Mouse (Mus musculus) spleen, postnatal 10 days (tissue): ENCODE results near the gene Scgb1a1.
"Not testable (repeated sequence)": the region's sequence is repeated elsewhere in the genome, so short reads cannot be mapped to it uniquely, and the experiment has no call there.

Experiments used
- DNase-seq, 2 experiments: peaks; one replicate each; pipeline ENCODE4 v3.0.0; 2021 to 2022; ENCODE audit warnings: low spot score in 2 of 2

Gene Scgb1a1

DNA sequence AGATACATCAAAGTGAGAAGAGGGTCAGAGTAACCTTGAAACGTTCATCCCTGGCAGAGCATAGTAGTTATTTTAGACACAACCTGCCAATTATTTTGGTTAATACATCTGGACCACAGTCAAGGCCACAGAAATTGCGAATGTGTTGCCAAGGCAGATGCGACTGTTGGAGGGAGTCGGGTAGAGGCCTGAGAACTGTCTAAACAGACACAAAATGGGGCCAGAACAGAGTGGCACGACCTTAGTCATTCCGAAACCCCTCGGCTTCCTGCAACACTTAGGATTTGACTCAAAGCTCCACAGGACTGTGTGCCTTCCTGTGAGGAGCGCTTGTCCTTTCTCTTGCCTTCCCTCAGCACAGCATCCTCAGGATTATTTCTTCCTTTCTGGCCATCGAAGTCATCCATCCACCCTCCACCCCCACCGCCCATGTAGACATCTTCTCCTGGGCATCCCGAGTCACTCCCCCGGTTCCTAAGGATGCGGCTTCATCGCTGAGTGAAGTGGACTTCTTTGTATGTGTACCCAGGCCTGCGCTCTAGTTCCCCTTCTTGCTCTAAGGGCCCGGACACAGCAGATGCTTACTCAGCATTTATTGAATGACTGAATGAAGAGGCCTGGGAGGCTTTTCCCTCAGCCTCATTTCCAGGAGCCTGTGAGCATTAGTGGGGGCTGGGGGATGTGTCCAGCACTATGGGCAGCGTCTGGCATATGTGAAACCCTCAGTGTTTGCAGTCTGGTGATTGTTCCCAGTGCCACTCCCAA, 12.7 kb upstream of the Scgb1a1 start:
- no peak for DNase-seq

DNA sequence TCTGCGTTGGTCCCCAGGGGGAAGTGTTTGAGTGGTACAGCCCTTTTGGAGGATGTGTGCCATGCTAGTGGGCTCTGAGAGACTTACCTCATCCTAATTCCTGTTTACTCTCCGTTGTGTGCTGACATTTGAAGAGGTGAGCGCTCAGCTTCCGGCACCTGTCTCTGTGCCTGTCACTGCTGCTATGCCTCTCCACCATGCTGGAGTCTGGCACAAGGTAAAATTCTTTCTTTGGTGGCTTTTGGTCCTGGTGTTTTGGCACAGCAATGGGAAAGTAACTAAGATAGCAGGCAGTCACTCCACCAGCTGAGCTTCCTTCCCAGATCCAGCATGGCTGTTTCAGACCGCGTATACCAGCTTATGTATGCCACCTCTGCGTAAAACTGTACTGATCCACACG, 12.0 kb upstream of the Scgb1a1 start:
- no peak for DNase-seq

DNA sequence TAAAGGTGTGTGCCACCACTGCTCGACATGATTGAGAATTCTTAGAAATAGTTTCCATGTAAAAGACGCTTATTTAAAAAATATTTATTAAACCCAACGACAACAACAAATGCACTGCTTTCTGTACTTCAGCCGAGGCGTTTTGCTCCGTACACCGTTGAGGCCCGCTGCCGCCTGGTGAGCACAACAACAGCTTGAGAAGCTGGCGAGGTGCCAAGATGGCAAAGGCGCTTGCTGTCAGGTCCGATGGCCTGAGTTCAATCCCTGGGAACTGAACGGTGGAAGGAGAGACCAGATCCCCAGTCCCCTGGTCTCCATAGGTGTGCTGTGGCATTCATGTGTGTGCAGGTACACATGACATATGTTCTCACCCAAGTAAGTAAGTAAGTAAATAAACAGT, 9.7 kb upstream of the Scgb1a1 start:
- no peak for DNase-seq

DNA sequence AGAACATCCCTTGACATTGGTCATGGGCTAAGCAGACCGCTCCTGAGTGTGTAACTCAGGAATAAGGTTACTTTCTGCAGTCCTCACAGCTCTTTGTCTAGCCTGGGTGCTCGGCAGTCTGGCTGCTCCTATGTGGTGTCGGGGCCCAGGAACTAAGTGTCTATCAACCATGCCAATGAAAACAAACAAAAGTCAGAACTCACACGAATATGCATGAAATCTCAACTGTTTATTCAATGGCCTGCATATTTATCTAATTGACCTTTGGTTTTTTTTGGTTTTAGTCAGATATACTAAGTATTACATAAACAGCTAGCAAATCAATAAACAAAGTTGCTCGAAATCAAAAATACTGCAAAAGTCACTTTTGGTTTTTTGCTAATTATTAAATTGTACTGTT, 7.4 kb upstream of the Scgb1a1 start:
- no peak for DNase-seq

DNA sequence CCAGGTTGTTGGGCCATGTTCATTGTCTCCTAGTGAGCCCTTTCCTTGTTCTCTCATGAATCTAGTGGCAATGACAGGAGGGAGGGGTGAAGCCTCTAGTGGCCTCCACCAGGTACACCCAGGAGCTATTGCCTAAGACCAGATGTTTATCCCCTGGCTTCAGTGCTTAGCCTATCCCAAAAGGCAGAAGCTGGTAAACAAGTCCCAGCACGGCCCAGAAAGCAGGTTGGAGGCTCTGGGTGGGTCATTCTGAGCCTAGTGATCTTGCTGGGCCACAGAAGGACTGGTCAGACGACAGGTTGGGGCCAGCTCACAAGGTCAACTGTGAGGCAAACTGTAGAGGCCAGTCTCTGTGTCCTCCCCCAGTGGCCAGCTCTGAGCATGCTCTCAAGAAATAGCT, 3.0 kb upstream of the Scgb1a1 start:
- no peak for DNase-seq

DNA sequence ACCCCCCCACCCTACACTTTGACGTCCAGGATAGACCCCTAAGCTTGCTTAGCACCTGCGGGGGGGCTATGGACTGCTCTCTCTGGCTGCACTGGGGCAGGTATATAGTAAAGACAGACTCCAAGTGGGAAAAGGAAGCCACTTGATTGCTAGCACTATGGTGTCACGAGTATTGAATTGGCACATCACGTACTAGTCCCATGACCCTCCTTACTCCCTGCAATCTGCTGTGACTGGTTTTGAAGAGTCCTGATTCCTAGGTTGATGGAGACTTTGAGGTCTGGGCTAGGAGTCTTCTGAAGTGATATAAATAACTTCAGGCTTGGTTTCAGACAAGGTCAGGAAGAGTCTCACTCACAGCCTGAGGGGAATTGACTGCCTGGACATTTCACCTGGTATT, 2.4 kb upstream of the Scgb1a1 start:
- no peak for DNase-seq

DNA sequence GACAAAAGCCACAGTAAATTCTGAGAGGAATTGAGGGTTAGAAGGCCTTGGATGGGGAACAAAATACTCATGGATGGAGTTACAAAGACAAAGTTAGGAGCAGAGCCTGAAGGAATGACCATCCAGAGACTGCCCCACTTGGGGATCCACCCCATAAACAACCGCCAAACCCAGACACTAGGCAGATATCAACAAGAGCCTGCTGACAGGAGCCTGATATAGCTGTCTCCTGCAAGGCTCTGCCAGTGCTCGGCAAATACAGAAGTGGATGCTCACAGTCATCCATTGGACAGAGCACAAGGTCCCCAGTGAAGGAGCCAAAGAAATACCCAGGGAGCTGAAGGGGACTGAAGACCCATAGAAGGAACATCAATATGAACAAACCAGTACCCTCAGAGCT, 3.9 kb downstream of the Scgb1a1 start:
- not testable (repeated sequence) for DNase-seq

DNA sequence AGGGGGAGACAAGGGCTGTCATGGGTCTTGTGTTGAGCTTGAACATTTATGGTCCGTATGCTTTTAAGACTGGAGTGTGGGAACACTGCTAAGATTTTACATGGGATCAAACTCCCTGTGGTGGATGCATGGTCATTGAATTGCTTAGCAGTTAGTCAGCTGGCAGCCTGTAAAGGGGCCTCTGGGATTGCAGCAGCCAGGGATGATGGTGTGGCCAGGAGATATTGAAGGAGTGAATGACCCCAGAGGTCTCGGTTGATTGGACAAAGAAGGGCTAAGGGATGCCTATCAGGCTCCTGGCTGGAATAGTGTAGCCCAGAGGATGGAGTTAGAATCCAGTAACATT, 4.8 kb downstream of the Scgb1a1 start:
- no peak for DNase-seq

DNA sequence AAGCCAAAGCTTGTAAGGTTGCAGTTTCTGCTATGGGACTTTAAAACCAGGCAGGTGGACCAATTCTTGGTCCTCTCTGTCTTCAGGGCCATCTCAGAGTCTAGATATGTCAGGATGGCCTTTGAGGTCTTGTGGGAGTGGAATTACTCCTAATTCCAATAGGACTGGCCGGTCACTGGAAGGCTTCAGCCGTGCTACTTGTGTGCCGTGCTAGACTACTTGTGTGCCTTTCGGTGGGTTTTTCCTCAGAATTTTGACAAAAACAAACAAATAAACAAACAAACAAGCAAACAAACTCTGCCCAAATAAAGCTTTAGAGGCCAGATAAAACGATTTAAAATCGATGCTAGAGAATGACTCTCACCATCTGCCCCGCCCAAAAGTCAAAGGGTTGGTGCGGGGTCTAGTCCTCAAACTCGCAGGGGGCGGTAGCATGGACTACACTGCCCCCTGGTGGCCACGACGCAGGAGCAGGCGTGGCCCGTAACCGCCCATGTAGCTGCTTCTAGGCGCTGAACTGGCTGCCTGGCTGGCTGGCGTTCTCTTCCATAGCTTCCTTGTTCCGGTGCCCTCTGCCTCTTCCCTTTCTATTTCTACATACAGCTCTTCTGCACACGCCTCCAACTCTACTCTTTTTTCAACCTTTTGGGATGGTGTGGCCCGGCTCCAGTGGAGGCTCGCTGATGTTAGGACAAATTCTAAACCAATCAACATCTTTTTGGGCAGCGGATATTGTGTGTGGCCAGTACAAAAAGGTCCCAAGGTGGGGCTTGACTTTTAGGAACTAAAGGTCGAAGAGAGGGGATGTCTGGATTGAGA, 5.4 kb downstream of the Scgb1a1 start:
- DNase-seq: peak; percentile 60 to 87

DNA sequence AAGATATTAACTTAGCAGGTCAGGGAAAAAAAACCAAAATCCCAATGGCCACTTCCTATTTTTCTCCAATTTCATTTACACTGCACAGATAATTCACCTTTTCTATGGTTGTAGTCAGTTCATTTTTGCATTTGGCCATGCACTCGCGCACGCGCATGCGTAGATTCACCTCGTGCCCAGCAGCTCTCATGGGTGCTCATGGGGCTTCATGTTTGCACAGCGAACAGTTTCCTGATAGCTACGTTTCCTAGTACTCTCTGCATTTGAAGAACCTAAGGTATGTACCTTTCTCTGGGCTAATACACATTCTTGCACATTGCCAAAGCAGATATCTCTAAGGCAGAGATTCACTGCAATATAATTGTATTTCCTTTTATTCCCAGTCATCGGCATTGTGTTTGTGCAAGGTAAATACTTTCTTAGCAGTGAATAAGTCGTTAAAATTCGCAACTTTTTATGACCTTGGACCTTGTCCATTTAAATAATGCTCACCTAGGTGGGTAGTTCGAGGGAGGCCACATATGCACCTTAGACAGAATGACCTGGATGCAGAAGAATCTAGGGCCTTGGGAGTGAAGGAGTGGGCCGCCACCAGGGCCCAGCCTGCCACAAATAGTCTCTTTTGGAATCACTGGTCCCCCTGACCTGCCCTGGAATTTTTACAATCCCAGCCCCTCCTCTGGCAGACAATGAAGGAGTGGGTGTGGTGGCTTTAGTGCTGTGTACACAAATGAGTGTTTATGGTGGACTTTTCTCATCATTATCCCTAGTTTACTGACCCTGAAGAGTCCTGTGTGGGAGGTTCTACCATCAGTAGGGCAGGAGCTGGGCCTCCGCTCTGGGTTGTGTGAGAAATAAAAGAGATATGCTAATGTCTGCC, 6.2 kb downstream of the Scgb1a1 start:
- DNase-seq: no peak

DNA sequence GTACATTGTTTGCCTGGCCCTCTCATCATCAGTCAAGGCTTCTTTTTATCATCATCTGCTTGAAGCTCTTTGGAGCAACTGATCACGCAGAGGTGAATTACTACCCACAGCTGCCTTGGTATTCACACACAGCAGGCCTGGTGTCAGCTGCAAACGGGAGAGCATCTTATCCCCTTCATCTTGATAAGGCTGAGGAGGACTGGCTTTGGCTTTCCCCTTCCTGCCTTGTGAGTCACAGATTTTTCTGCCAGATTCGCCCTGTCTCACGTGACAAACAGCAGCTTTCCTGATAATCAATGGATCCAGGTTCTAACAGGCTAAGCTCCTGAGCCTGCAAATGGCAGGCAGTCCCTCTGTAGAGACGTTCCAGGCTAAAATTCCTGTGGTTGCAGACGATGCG, 7.8 kb downstream of the Scgb1a1 start:
- no peak for DNase-seq

DNA sequence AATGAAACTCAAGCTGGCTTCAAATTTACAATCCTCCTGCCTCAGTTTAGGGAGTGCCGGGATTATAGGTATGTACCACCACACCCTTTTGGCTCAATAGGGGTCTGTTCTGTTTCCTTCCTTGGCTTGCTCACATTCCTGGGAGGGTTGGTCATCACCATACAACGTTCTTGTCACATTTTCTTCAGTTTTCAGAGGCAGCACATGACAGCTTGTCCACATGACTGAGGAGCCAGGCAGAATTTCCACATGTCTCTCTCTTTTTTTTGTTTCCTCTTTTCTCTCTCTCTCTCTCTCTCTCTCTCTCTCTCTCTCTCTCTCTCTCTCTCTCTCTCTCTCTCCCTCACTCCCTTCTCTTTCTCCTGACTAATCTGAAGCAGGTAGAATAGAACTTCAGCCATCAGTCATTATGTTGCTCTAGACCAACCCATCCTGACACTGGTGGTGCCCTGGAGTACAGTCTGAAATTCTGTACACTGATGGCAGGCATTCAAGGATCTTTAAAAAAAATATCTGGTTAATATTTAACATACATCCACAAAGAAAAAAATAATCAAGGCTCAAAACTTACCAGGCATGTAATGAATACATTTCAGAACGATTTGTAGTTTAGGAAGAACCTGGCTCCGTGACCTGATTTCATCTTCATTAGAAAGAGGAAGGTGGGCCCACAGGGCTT, 10.6 kb downstream of the Scgb1a1 start:
- no peak for DNase-seq

DNA sequence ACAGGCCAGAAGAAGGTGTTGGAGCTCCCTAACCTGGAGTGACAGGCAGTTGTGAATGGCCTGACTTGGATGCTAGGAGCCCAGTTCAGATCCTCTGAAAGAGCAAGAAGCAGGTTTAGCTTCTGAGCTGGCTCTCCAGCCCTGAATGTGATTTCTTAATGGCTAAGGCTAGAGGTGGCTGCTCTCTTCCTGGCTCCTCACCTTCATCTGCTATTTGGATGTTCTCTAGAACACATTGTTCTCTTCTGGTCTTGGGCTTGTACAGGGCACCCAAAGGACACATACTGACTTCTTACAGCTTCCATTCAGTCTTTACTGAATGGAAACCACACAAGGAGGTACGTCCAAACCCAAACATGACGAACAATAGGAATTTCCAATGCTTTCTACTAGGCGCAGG, 11.7 kb downstream of the Scgb1a1 start:
- DNase-seq: no peak

DNA sequence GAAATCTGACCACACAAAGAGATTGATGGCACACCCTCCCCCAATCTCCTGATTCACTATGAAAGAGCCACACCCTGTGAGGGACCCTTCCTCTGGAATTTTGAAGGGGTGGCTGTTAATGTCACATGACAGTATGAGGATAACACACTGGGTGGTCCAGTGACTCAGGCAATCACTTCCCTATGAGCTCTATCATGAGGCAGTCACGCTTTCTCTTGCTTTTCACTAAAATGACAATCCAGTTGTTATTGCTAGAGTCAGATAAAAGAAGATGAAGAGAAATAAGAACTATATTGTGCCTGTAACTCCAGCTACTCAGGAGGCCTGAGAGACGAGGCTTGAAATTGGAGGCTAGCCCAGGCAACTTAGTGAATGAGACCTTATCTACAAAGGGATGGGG, 12.2 kb downstream of the Scgb1a1 start:
- DNase-seq: no peak

DNA sequence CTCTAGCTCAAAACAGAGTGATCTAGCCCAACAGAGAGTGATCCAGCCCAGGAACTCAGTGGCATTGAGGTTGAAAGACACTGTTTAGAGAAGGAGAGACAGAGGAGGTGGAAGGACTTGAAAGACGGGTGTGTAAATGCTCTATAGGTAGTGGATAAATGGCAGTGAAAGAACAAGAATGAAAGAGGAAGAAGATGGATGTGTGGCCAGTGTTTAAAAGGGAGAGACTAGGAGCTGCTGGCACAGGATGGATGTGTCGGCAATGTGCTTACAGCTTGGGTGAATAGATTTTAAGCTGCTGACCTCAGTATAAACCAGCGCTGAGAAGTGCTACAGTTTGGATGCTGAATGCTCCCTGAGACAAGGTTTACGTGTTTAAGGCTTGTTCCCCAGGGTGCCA, 13.3 kb downstream of the Scgb1a1 start:
- DNase-seq: no peak

DNA sequence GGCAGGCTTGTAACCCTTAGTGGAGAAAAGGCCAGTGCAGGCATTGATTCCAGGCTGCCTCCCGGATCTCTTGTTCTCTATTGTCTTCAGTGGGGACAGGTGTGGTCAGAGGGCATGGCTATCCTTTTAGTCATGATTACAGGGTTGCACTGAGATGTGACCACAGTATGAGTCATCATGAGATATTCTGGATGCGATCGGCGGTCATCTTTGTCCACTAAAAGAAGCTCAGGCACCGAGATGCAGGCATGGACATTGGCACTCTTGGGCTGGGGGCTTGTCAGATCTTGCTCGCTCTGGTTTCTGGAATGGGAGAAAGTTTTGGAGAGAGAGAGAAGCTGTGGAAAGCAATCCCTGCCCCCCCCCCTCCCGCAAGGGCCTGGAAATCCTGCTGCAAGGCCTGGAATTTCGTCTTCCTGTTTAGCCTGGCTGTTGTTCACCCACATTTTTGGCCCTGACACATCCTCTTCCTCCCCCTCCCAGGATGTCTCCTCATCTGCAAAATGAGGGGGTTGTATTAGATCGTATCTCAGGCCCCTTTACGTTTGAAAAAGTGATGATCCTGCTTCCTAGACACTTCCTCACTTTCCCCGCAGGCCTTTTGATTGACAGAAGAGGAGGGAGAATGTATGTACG, 13.9 kb downstream of the Scgb1a1 start:
- DNase-seq: no peak

DNA sequence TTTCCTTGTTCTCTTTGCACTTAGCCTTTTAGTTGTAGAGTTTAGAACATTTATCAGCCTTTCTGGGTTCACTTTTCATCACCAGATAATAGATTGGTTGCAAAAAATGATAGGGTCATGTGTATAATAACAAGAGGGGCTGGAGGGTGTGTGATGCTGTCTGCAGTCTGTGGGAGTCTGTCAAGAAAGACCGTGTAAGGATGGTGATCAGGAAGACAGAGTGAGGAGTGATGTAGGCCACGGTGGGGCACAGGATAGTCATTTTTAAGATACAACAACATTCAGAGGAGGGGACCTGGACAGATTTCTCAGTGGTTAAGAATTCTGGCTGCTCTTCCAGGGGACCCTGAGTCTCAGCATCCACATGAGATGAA, 15.6 kb downstream of the Scgb1a1 start:
- DNase-seq: no peak

DNA sequence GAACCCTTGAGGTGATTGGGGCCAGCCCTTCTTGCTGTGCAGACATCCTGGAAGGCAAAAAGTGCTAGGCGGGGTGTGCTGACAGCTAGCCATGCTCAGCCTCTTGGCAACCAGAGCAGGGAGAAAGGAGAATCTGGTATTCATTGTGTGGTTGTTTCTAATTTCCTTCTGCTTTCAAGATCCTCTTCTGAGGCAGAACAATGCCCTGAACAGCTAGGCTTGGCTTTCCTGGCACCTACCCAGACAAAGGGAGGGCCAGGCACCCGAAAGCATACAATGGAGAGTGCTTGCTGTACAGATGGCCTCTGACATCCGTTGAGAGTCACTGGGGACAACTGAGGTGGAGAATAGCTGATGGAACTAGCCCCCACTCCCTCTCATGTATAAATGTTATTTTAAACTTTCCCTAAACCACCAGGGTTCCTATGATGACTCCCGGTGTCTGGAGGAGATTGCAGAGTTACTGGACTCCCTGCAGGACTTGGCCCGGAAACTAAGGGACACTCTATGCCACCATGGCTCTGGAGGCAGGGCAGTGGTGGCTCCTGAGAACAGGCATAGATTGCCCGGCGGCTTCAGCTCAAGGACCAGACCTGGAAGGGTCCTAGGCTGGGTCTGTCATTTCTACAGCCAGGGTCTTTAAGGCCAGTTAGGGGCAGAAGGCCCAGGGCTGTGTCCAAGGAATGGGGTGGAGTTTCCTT, 16.2 kb downstream of the Scgb1a1 start:
- DNase-seq: peak in 1 of 2 experiments; percentile 48

DNA sequence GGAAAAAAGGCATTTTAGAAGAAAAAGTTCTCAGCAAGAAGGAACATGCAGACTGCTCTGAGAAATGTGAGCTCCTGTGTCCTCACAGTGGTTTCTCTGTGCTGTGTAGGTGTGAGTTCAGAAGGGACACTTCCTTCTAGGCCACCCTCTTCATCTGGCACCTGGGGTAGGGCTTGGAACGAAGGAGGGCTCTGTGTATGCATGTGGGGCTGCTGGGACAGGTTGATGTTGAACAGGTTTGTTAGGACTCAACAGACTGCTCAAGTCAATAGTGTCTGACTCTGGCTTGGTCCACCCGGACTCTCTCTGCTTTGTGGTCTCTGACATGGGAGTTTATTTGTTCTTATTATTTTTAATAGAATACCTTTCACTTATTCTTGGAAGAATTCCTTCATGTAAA, 17.4 kb downstream of the Scgb1a1 start:
- DNase-seq: no peak

DNA sequence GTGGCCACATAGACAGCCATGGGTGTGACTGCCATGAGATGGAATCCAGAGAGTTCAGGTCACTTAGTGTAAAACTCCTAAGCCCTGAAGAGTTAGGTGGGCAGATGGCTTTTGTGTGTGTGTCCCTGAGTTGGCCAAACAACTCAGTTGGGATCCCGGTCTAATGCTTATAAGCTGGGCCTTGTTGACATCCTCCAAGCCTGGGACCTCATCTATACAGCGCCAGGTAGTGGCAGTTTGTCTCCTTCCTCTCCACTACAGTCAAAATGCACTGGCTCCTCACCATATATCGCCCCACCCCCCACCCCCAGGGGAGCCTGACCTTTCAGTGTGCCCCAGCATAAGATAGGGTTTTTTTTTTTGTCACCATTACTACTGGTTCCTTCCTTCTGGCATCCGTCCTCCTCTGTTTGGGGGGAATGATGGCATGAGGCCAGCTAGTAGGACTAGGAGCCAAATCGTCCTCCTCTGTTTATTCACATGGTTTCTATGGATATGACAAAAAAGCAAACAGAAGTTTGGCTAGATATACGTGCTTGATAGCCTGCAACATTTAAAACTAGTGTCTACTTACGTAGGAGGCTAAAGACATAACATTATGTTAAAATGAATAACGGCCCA, 18.0 kb downstream of the Scgb1a1 start:
- no peak for DNase-seq
